Mouse (Mus musculus) forebrain, embryonic 14.5 days (tissue): ENCODE results near the gene Dhrs3. TPM values are rescaled to one million over a fixed set of nuclear protein-coding genes. Genes with fewer than 3 reads are reported as not detected.

Experiments used
- ATAC-seq: fragments of 200-750 bp; cut with Nextera tagmentation; 2 replicates; pipeline ENCODE4 v1.8.0; 2017; ENCODE audit warnings: mild to moderate bottlenecking, moderate library complexity
- DNase-seq: peaks from one replicate; pipeline ENCODE4 v3.0.0-alpha.2; 2015; ENCODE audit warnings: low spot score
- H3K27ac ChIP-seq: fragments of 300-500 bp; sonication (generic); 2 replicates; pipeline ENCODE4 v1.5.1; 2014; ENCODE audit warnings: low read depth, mild to moderate bottlenecking, control low read depth, low read length, moderate library complexity
- H3K27me3 ChIP-seq: fragments of 300-500 bp; sonication (generic); replicated peaks from 2 replicates; pipeline ENCODE4 v1.6.1; 2014; ENCODE audit warnings: low read length, control low read depth, mixed read lengths; ENCODE audit not compliant: control insufficient read depth, insufficient read depth
- H3K36me3 ChIP-seq: fragments of 300-500 bp; sonication (generic); 2 replicates; pipeline ENCODE4 v1.6.1; 2014; ENCODE audit warnings: low read length, control low read depth; ENCODE audit not compliant: control insufficient read depth, insufficient read depth
- H3K4me1 ChIP-seq: fragments of 300-500 bp; sonication (generic); 2 replicates; pipeline ENCODE4 v1.6.1; 2014; ENCODE audit warnings: antibody characterized with exemption, low read length, control low read depth; ENCODE audit not compliant: control insufficient read depth, insufficient read depth
- H3K4me2 ChIP-seq: fragments of 300-500 bp; sonication (generic); 2 replicates; pipeline ENCODE4 v1.6.1; 2014; ENCODE audit warnings: mild to moderate bottlenecking, control low read depth, low read length
- H3K4me3 ChIP-seq: fragments of 300-500 bp; sonication (generic); 2 replicates; pipeline ENCODE4 v1.5.1; 2014; ENCODE audit warnings: low read depth, low read length, control low read depth
- H3K9ac ChIP-seq: fragments of 300-500 bp; sonication (generic); 2 replicates; pipeline ENCODE4 v1.6.1; 2014; ENCODE audit warnings: mild to moderate bottlenecking, low read length, control low read depth, moderate library complexity
- H3K9me3 ChIP-seq: fragments of 300-500 bp; sonication (generic); replicated peaks from 2 replicates; pipeline ENCODE4 v1.6.1; 2016; ENCODE audit warnings: low read length, control low read depth, mixed read lengths; ENCODE audit not compliant: control insufficient read depth
- WGBS: fragments of 180-500 bp; shearing (Covaris S2); extraction: QIAGEN DNeasy Blood & Tissue Kit; methylation state at CpG from one replicate; pipeline ENCODE4 v1.1.7; 2014; 5-methylcytosine and 5-hydroxymethylcytosine counted together
- polyA plus RNA-seq: library from polyadenylated mRNA; unstranded; fragments of >200 nt; fragmentation: Nextera tagmentation; extraction: Ambion mirVana; gene quantifications from 2 replicates; pipeline ENCODE4 v1.2.1, GENCODE M21; 2014

Dhrs3 gene
- polyA plus RNA-seq, 1 experiment from 2014 or later, result 16.1 TPM

- ATAC-seq (no peak), DNase-seq (no peak)
- Histone ChIP-seq H3K4me3 (no peak overlapping the region), H3K9ac (no peak overlapping the region), H3K27me3 (no peaks in the 10 kb centered on the region), H3K9me3 (no peaks in the 10 kb centered on the region), H3K36me3 (no peaks in the 10 kb centered on the region), H3K27ac (no peak overlapping the region), H3K4me2 (no peak overlapping the region), H3K4me1 (0 out of 2 replicates have a peak, but pooled peaks cover 2% of the 10 kb centered on the region)
- WGBS, result 96% methylated on average over 1 of the region's 1 CpGs
These were observed 60.8 kb downstream of the Dhrs3 start for GRCm38 (mm10) chr4:144953421-144953820.

GRCm38 (mm10) chr4:144955863-144956262, 63.2 kb downstream of the Dhrs3 start:
- Histone ChIP-seq H3K27me3 (no peaks in the 10 kb centered on the region), H3K36me3 (no peaks in the 10 kb centered on the region), H3K4me1 (no peaks in the 10 kb centered on the region), H3K9ac (no peak overlapping the region), H3K4me2 (no peak overlapping the region), H3K27ac (no peak overlapping the region), H3K9me3 (no peaks in the 10 kb centered on the region), H3K4me3 (no peak overlapping the region)
- DNase-seq (no peak), ATAC-seq (no peak)
- 85% methylated on average over 1 of the region's 1 CpGs for WGBS

GRCm38 (mm10) chr4:144956293-144956692, 63.7 kb downstream of the Dhrs3 start:
- Histone ChIP-seq H3K4me1 (no peaks in the 10 kb centered on the region), H3K27me3 (no peaks in the 10 kb centered on the region), H3K9ac (no peak overlapping the region), H3K27ac (no peak overlapping the region), H3K4me2 (no peak overlapping the region), H3K9me3 (no peaks in the 10 kb centered on the region), H3K4me3 (no peak overlapping the region), H3K36me3 (no peaks in the 10 kb centered on the region)
- DNase-seq (no peak), ATAC-seq (no peak)
- 73% methylated on average over 1 of the region's 1 CpGs for WGBS

GRCm38 (mm10) chr4:144957186-144957585, 64.6 kb downstream of the Dhrs3 start:
- DNase-seq, result no peak
- WGBS, result 84% methylated on average over 4 of the region's 4 CpGs
- no peak overlapping the region for H3K4me2 ChIP-seq
- ATAC-seq, result no peak
- no peaks in the 10 kb centered on the region for H3K27me3 ChIP-seq
- H3K9ac ChIP-seq, result no peak overlapping the region
- no peak overlapping the region for H3K4me3 ChIP-seq
- H3K4me1 ChIP-seq, result no peaks in the 10 kb centered on the region
- no peak overlapping the region for H3K27ac ChIP-seq
- no peaks in the 10 kb centered on the region for H3K9me3 ChIP-seq
- H3K36me3 ChIP-seq, result no peaks in the 10 kb centered on the region

- H3K27me3 ChIP-seq, result no peaks in the 10 kb centered on the region
- H3K27ac ChIP-seq, result no peak overlapping the region
- no peaks in the 10 kb centered on the region for H3K36me3 ChIP-seq
- no peak for DNase-seq
- no peak overlapping the region for H3K9ac ChIP-seq
- ATAC-seq, result no peak
- WGBS, result 83% methylated on average over 2 of the region's 2 CpGs
- H3K4me2 ChIP-seq, result no peak overlapping the region
- no peak overlapping the region for H3K4me3 ChIP-seq
- H3K9me3 ChIP-seq, result no peaks in the 10 kb centered on the region
- no peaks in the 10 kb centered on the region for H3K4me1 ChIP-seq
These were observed 65.1 kb downstream of the Dhrs3 start for GRCm38 (mm10) chr4:144957721-144958120.

GRCm38 (mm10) chr4:144960188-144960904, 67.7 kb downstream of the Dhrs3 start:
- no peaks in the 10 kb centered on the region for H3K36me3 ChIP-seq
- DNase-seq, result no peak
- no peaks in the 10 kb centered on the region for H3K4me1 ChIP-seq
- no peaks in the 10 kb centered on the region for H3K27me3 ChIP-seq
- no peak overlapping the region for H3K4me3 ChIP-seq
- no peak overlapping the region for H3K9ac ChIP-seq
- H3K27ac ChIP-seq, result no peak overlapping the region
- no peaks in the 10 kb centered on the region for H3K9me3 ChIP-seq
- ATAC-seq, result no peak
- 51% methylated on average over 8 of the region's 8 CpGs for WGBS
- H3K4me2 ChIP-seq, result no peak overlapping the region

- H3K4me3 ChIP-seq, result no peak overlapping the region
- H3K9ac ChIP-seq, result no peak overlapping the region
- H3K9me3 ChIP-seq, result no peaks in the 10 kb centered on the region
- no peaks in the 10 kb centered on the region for H3K36me3 ChIP-seq
- ATAC-seq (no peak), DNase-seq (no peak)
- H3K4me1 ChIP-seq, result no peaks in the 10 kb centered on the region
- H3K27ac ChIP-seq, result no peak overlapping the region
- H3K27me3 ChIP-seq, result no peaks in the 10 kb centered on the region
- H3K4me2 ChIP-seq, result no peak overlapping the region
- 74% methylated on average over 4 of the region's 4 CpGs for WGBS
These were observed 68.6 kb downstream of the Dhrs3 start for GRCm38 (mm10) chr4:144961232-144961631.

- DNase-seq, result no peak
- Histone ChIP-seq H3K4me1 (no peaks in the 10 kb centered on the region), H3K9me3 (no peaks in the 10 kb centered on the region), H3K9ac (no peak overlapping the region), H3K4me2 (no peak overlapping the region), H3K36me3 (no peaks in the 10 kb centered on the region), H3K27ac (no peak overlapping the region), H3K27me3 (no peaks in the 10 kb centered on the region), H3K4me3 (no peak overlapping the region)
- no peak for ATAC-seq
- WGBS, result 64% methylated on average over 3 of the region's 3 CpGs
These were observed 69.1 kb downstream of the Dhrs3 start for GRCm38 (mm10) chr4:144961696-144962095.

GRCm38 (mm10) chr4:144965255-144965654, 72.6 kb downstream of the Dhrs3 start:
- Histone ChIP-seq H3K27ac (no peak overlapping the region), H3K4me3 (no peak overlapping the region), H3K36me3 (no peaks in the 10 kb centered on the region), H3K9me3 (no peaks in the 10 kb centered on the region), H3K9ac (no peak overlapping the region), H3K4me1 (no peaks in the 10 kb centered on the region), H3K4me2 (no peak overlapping the region), H3K27me3 (no peaks in the 10 kb centered on the region)
- 79% methylated on average over 2 of the region's 2 CpGs for WGBS
- DNase-seq (no peak), ATAC-seq (no peak)
